Mouse (Mus musculus) 3134 (cell line): ENCODE measurements around the gene Iglon5.

Experiments
- DNase-seq: peaks from one replicate; pipeline ENCODE4 v3.0.0-alpha.2; 2011; ENCODE audit warnings: low spot score; ENCODE audit not compliant: insufficient read length; ENCODE audit errors: extremely low read depth

The Iglon5 gene

GRCm38 (mm10) chr7:43429500-43429899 is 60.4 kb downstream of the Iglon5 start:
- DNase-seq = no peak

DNA sequence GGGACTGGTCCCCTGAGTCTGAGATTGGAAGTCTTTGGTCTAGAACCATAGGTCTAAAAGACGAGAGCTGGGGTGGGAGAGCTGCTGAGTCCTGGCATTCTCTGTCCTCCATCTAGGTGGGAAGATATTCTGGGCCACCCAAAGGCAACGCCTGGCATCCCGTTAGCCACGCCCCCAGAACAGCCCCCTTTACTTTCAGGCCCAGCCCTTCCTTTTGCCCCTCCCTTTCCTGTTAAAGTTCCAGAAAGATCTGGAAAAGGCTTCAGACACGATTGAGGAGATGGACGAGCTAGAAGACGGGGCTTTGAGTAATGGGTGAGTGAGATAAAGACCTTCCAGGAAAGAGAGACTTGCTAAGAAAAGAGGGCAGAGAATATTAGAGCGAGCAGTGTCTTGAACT is 62.5 kb downstream of the Iglon5 start, which contains the start of gene Lim2:
Gene Lim2 (plus strand): TSS at position 265 of the 400 bp plus-strand sequence.
- DNase-seq = no peak

GRCm38 (mm10) chr7:43423991-43424625 is 65.8 kb downstream of the Iglon5 start:
- no peak for DNase-seq

- DNase-seq = peak; percentile 31
Measured at GRCm38 (mm10) chr7:43422995-43423617, 66.8 kb downstream of the Iglon5 start.
